Mouse (Mus musculus) heart, embryonic 11.5 days (tissue): ENCODE results near the gene Olfr304. TPM values are rescaled to one million over a fixed set of nuclear protein-coding genes. Genes with fewer than 3 reads are reported as not detected.

ENCODE experiments used
- polyA plus RNA-seq: library from polyadenylated mRNA; unstranded; fragments of >200 nt; fragmentation: Nextera tagmentation; extraction: Ambion mirVana; gene quantifications from 2 replicates; pipeline ENCODE4 v1.2.1, GENCODE M21; 2014

Gene Olfr304
- polyA plus RNA-seq, 1 experiment from 2014 or later = not detected

Other genes with a start within 250 kb of the Olfr304 start
- gene Vmn2r75, start 214.9 kb downstream of the Olfr304 start, polyA plus RNA-seq = not detected in 2 replicates
- not detected in 2 replicates for gene Vmn2r76, start 140.3 kb downstream of the Olfr304 start, polyA plus RNA-seq
- not detected in 2 replicates for gene Olfr310, start 109.5 kb downstream of the Olfr304 start, polyA plus RNA-seq
- not detected in 2 replicates for gene Olfr309, start 73.0 kb downstream of the Olfr304 start, polyA plus RNA-seq
- gene Olfr308, start 61.0 kb downstream of the Olfr304 start, polyA plus RNA-seq = not detected in 2 replicates
- gene Olfr307, start 49.1 kb downstream of the Olfr304 start, polyA plus RNA-seq = not detected in 2 replicates
- not detected in 2 replicates for gene Olfr305, start 19.7 kb downstream of the Olfr304 start, polyA plus RNA-seq
- not detected in 2 replicates for gene Olfr303, start 11.1 kb upstream of the Olfr304 start, polyA plus RNA-seq
- gene Olfr301, start 17.2 kb upstream of the Olfr304 start, polyA plus RNA-seq = not detected in 2 replicates
- gene Olfr299, start 73.3 kb upstream of the Olfr304 start, polyA plus RNA-seq = not detected in 2 replicates
- not detected in 2 replicates for gene Olfr298, start 105.8 kb upstream of the Olfr304 start, polyA plus RNA-seq
- gene Olfr297, start 133.3 kb upstream of the Olfr304 start, polyA plus RNA-seq = not detected in 2 replicates
- not detected in 2 replicates for gene Olfr295, start 197.2 kb upstream of the Olfr304 start, polyA plus RNA-seq
- gene Olfr294, start 230.0 kb upstream of the Olfr304 start, polyA plus RNA-seq = not detected in 2 replicates